Mouse (Mus musculus): ENCODE data around the gene Kmt2d.

GRCm38 (mm10) chr15:98839161-98839560, 31.8 kb downstream of the Kmt2d start:
- TF ChIP-seq CTCF (IDR thresholded peaks at IDR 0.05; ENCODE audit: low read depth) (no peak), EP300 (IDR thresholded peaks at IDR 0.05; ENCODE audit: low read depth) (no peak)
